Mouse (Mus musculus): ENCODE measurements around the gene Myh3. TPM values are rescaled to one million over a fixed set of nuclear protein-coding genes. Genes with fewer than 3 reads are reported as not detected.
A peak's percentile ranks its signal among the peaks of the same experiment; 100 is the strongest.

The Myh3 gene
- polyA plus RNA-seq, 1 experiment from 2014 or later = 0.51 TPM

GRCm38 (mm10) chr11:67093652-67094051 lies 15.6 kb downstream of the Myh3 start:
- no peaks in the 10 kb centered on the region for H3K27me3 ChIP-seq (ENCODE audit: control insufficient read depth, insufficient read depth, low read length)
- ATAC-seq (ENCODE audit: low FRiP score) = no peak
- H3K27ac ChIP-seq (ENCODE audit: low read depth, low read length) = no peak overlapping the region
- no peaks in the 10 kb centered on the region for H3K9me3 ChIP-seq (ENCODE audit: control insufficient read depth, low read length)
- H3K36me3 ChIP-seq (ENCODE audit: control insufficient read depth, insufficient read depth, low read length) = no peaks in the 10 kb centered on the region
- 94% methylated on average over 5 of the region's 5 CpGs for WGBS
- H3K4me2 ChIP-seq = no peak overlapping the region
- H3K4me3 ChIP-seq (ENCODE audit: low read depth, low read length) = no peak overlapping the region
- no peaks in the 10 kb centered on the region for H3K4me1 ChIP-seq (ENCODE audit: control insufficient read depth, insufficient read depth, low read length)
- DNase-seq (ENCODE audit: low spot score, missing footprints) = peak; percentile 19
- no peak overlapping the region for H3K9ac ChIP-seq (ENCODE audit: low read length)

- DNase-seq (ENCODE audit: low spot score, missing footprints) (peak; percentile 78), ATAC-seq (ENCODE audit: low FRiP score) (no peak)
- WGBS = 77% methylated on average over 29 of the region's 29 CpGs
- Histone ChIP-seq H3K4me3 (ENCODE audit: low read depth, low read length) (no peak overlapping the region), H3K9me3 (ENCODE audit: control insufficient read depth, low read length) (no peaks in the 10 kb centered on the region), H3K4me1 (ENCODE audit: control insufficient read depth, insufficient read depth, low read length) (no peaks in the 10 kb centered on the region), H3K27me3 (ENCODE audit: control insufficient read depth, insufficient read depth, low read length) (no peaks in the 10 kb centered on the region), H3K4me2 (no peak overlapping the region), H3K36me3 (ENCODE audit: control insufficient read depth, insufficient read depth, low read length) (no peaks in the 10 kb centered on the region), H3K27ac (ENCODE audit: low read depth, low read length) (no peak overlapping the region), H3K9ac (ENCODE audit: low read length) (no peak overlapping the region)
These were observed 16.4 kb downstream of the Myh3 start for GRCm38 (mm10) chr11:67094470-67094869.

- Histone ChIP-seq H3K9me3 (ENCODE audit: control insufficient read depth, low read length) (no peaks in the 10 kb centered on the region), H3K9ac (ENCODE audit: low read length) (no peak overlapping the region), H3K4me3 (ENCODE audit: low read depth, low read length) (no peak overlapping the region), H3K27me3 (ENCODE audit: control insufficient read depth, insufficient read depth, low read length) (no peaks in the 10 kb centered on the region), H3K4me1 (ENCODE audit: control insufficient read depth, insufficient read depth, low read length) (no peaks in the 10 kb centered on the region), H3K4me2 (no peak overlapping the region), H3K36me3 (ENCODE audit: control insufficient read depth, insufficient read depth, low read length) (no peaks in the 10 kb centered on the region), H3K27ac (ENCODE audit: low read depth, low read length) (no peak overlapping the region)
- WGBS = 95% methylated on average over 10 of the region's 10 CpGs
- ATAC-seq (ENCODE audit: low FRiP score) = no peak
- DNase-seq (ENCODE audit: low spot score, missing footprints) = no peak
These were observed 19.6 kb downstream of the Myh3 start for GRCm38 (mm10) chr11:67097709-67098108.

GRCm38 (mm10) chr11:67098427-67098826 lies 20.3 kb downstream of the Myh3 start:
- Histone ChIP-seq H3K9me3 (ENCODE audit: control insufficient read depth, low read length) (no peaks in the 10 kb centered on the region), H3K4me2 (no peak overlapping the region), H3K4me3 (ENCODE audit: low read depth, low read length) (no peak overlapping the region), H3K9ac (ENCODE audit: low read length) (no peak overlapping the region), H3K27me3 (ENCODE audit: control insufficient read depth, insufficient read depth, low read length) (no peaks in the 10 kb centered on the region), H3K27ac (ENCODE audit: low read depth, low read length) (no peak overlapping the region), H3K4me1 (ENCODE audit: control insufficient read depth, insufficient read depth, low read length) (no peaks in the 10 kb centered on the region), H3K36me3 (ENCODE audit: control insufficient read depth, insufficient read depth, low read length) (no peaks in the 10 kb centered on the region)
- DNase-seq (ENCODE audit: low spot score, missing footprints) (no peak), ATAC-seq (ENCODE audit: low FRiP score) (no peak)
- WGBS = 86% methylated on average over 11 of the region's 11 CpGs

DNA sequence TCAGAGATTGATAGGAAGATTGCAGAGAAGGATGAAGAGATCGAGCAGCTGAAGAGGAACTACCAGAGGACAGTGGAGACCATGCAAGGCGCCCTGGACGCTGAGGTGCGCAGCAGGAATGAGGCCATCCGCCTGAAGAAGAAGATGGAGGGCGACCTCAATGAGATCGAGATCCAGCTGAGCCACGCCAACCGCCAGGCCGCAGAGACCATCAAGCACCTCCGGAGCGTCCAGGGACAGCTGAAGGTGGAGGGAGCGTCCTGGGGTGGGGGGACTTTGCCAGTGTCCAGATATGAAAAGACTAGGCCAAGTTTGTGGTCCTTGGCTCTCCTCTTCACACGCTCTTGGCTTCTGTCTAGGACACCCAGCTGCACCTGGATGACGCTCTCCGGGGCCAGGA lies 21.1 kb downstream of the Myh3 start:
- Histone ChIP-seq H3K9ac (ENCODE audit: low read length) (no peak overlapping the region), H3K9me3 (ENCODE audit: control insufficient read depth, low read length) (no peaks in the 10 kb centered on the region), H3K27ac (ENCODE audit: low read depth, low read length) (no peak overlapping the region), H3K27me3 (ENCODE audit: control insufficient read depth, insufficient read depth, low read length) (no peaks in the 10 kb centered on the region), H3K4me1 (ENCODE audit: control insufficient read depth, insufficient read depth, low read length) (no peaks in the 10 kb centered on the region), H3K36me3 (ENCODE audit: control insufficient read depth, insufficient read depth, low read length) (no peaks in the 10 kb centered on the region), H3K4me2 (no peak overlapping the region), H3K4me3 (ENCODE audit: low read depth, low read length) (no peak overlapping the region)
- ATAC-seq (ENCODE audit: low FRiP score) (no peak), DNase-seq (ENCODE audit: low spot score, missing footprints) (peak; percentile 39)
- WGBS = 95% methylated on average over 16 of the region's 16 CpGs

- WGBS = 35% methylated on average over 6 of the region's 6 CpGs
- ATAC-seq (ENCODE audit: low FRiP score) = no peak
These were observed 22.1 kb downstream of the Myh3 start for GRCm38 (mm10) chr11:67100169-67100568.

GRCm38 (mm10) chr11:67101713-67102112 lies 23.6 kb downstream of the Myh3 start:
- H3K4me3 ChIP-seq (ENCODE audit: low read depth, low read length) = no peak overlapping the region
- no peak overlapping the region for H3K4me2 ChIP-seq
- H3K27ac ChIP-seq (ENCODE audit: low read depth, low read length) = no peak overlapping the region
- no peaks in the 10 kb centered on the region; the same call in 1 of the 2 replicates for H3K27me3 ChIP-seq (ENCODE audit: control insufficient read depth, insufficient read depth, low read length)
- no peaks in the 10 kb centered on the region for H3K4me1 ChIP-seq (ENCODE audit: control insufficient read depth, insufficient read depth, low read length)
- no peak overlapping the region for H3K9ac ChIP-seq (ENCODE audit: low read length)
- ATAC-seq (ENCODE audit: low FRiP score) = no peak
- 24% methylated on average over 7 of the region's 8 CpGs for WGBS
- no peaks in the 10 kb centered on the region for H3K36me3 ChIP-seq (ENCODE audit: control insufficient read depth, insufficient read depth, low read length)
- peak; percentile 86 for DNase-seq (ENCODE audit: low spot score, missing footprints)
- no peaks in the 10 kb centered on the region for H3K9me3 ChIP-seq (ENCODE audit: control insufficient read depth, low read length)

More at GRCm38 (mm10) chr11:67100169-67100568, 22.1 kb downstream of the Myh3 start:
- Histone ChIP-seq H3K36me3 (ENCODE audit: control insufficient read depth, insufficient read depth, low read length) (no peaks in the 10 kb centered on the region), H3K9me3 (ENCODE audit: control insufficient read depth, low read length) (no peaks in the 10 kb centered on the region), H3K4me1 (ENCODE audit: control insufficient read depth, insufficient read depth, low read length) (no peaks in the 10 kb centered on the region), H3K4me2 (no peak overlapping the region), H3K27me3 (ENCODE audit: control insufficient read depth, insufficient read depth, low read length) (no peaks in the 10 kb centered on the region), H3K4me3 (ENCODE audit: low read depth, low read length) (no peak overlapping the region), H3K27ac (ENCODE audit: low read depth, low read length) (no peak overlapping the region), H3K9ac (ENCODE audit: low read length) (no peak overlapping the region)
- DNase-seq (ENCODE audit: low spot score, missing footprints) = peak; percentile 92

DNA sequence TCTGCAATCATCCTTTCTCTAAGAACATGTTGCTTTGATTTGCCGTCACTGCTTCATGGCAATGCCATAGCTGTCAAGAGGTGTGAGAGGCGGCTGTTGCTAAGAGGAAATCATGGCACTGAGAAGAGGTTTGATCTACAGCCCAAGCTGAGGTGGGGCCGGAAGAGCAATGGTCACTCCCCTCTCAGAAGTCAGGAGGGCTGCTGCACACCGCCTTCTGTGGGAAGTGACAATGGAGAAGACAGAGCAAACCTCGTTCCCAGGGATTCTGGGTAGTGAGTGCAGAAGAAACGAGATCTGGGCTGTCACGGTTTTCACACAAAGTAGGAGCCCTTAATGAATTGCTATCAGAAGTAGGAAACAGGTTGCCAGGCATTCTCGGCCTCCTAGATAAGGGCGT lies 25.2 kb downstream of the Myh3 start:
- no peaks in the 10 kb centered on the region for H3K36me3 ChIP-seq (ENCODE audit: control insufficient read depth, insufficient read depth, low read length)
- H3K9ac ChIP-seq (ENCODE audit: low read length) = no peak overlapping the region
- H3K4me3 ChIP-seq (ENCODE audit: low read depth, low read length) = no peak overlapping the region
- DNase-seq (ENCODE audit: low spot score, missing footprints) (peak; percentile 37), ATAC-seq (ENCODE audit: low FRiP score) (no peak)
- H3K9me3 ChIP-seq (ENCODE audit: control insufficient read depth, low read length) = no peaks in the 10 kb centered on the region
- no peaks in the 10 kb centered on the region; the same call in 1 of the 2 replicates for H3K27me3 ChIP-seq (ENCODE audit: control insufficient read depth, insufficient read depth, low read length)
- H3K4me1 ChIP-seq (ENCODE audit: control insufficient read depth, insufficient read depth, low read length) = no peaks in the 10 kb centered on the region
- WGBS = 87% methylated on average over 9 of the region's 9 CpGs
- no peak overlapping the region for H3K4me2 ChIP-seq
- no peak overlapping the region for H3K27ac ChIP-seq (ENCODE audit: low read depth, low read length)

DNA sequence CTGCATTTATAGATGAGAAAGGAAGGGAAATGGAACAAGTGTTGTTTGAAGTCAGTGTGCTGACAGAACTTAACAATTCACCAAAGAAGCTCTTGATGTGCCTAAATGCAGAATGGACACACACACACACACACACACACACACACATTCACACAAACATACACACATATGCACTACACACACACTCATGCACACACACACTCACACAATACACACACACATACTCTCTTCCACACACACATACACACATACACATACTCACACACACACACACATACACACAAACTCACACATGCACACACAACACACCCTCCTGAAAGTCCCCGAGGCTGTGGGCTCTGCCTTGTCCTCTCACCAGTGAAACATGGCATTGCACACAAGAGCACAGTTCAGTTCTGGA lies 26.1 kb downstream of the Myh3 start:
- Histone ChIP-seq H3K27ac (ENCODE audit: low read depth, low read length) (no peak overlapping the region), H3K4me1 (ENCODE audit: control insufficient read depth, insufficient read depth, low read length) (no peaks in the 10 kb centered on the region), H3K4me3 (ENCODE audit: low read depth, low read length) (no peak overlapping the region), H3K9ac (ENCODE audit: low read length) (no peak overlapping the region), H3K4me2 (no peak overlapping the region), H3K36me3 (ENCODE audit: control insufficient read depth, insufficient read depth, low read length) (no peaks in the 10 kb centered on the region), H3K9me3 (ENCODE audit: control insufficient read depth, low read length) (no peaks in the 10 kb centered on the region), H3K27me3 (ENCODE audit: control insufficient read depth, insufficient read depth, low read length) (no peaks in the 10 kb centered on the region; the same call in 1 of the 2 replicates)
- WGBS = 85% methylated on average over 1 of the region's 1 CpGs
- no peak for ATAC-seq (ENCODE audit: low FRiP score)
- DNase-seq (ENCODE audit: low spot score, missing footprints) = peak; percentile 28

- no peak overlapping the region for H3K27ac ChIP-seq (ENCODE audit: low read depth, low read length)
- DNase-seq (ENCODE audit: low spot score, missing footprints) (peak; percentile 66), ATAC-seq (ENCODE audit: low FRiP score) (no peak)
- no peaks in the 10 kb centered on the region for H3K4me1 ChIP-seq (ENCODE audit: control insufficient read depth, insufficient read depth, low read length)
- no peak overlapping the region for H3K4me2 ChIP-seq
- no peaks in the 10 kb centered on the region for H3K9me3 ChIP-seq (ENCODE audit: control insufficient read depth, low read length)
- no peaks in the 10 kb centered on the region for H3K36me3 ChIP-seq (ENCODE audit: control insufficient read depth, insufficient read depth, low read length)
- no peak overlapping the region for H3K9ac ChIP-seq (ENCODE audit: low read length)
- H3K27me3 ChIP-seq (ENCODE audit: control insufficient read depth, insufficient read depth, low read length) = no peaks in the 10 kb centered on the region; the same call in 1 of the 2 replicates
- 78% methylated on average over 11 of the region's 11 CpGs for WGBS
- H3K4me3 ChIP-seq (ENCODE audit: low read depth, low read length) = no peak overlapping the region
These were observed 26.6 kb downstream of the Myh3 start for GRCm38 (mm10) chr11:67104714-67105113.
